Mouse (Mus musculus) liver, adult 2 months (tissue): ENCODE measurements at regions not wholly inside any gene's neighbourhood (a gene's known extent, or its start where the extent isn't known, plus 50 kb on each side); places are given as distances from the start of the nearest gene placed in this dataset.

Source experiments
- CTCF ChIP-seq: fragments of 200-500 bp; IDR thresholded peaks from 2 replicates; pipeline ENCODE4 v1.5.1; 2011; ENCODE audit warnings: low read depth, low read length, control low read depth
- POLR2A ChIP-seq: fragments of 200-500 bp; IDR thresholded peaks from 2 replicates; pipeline ENCODE4 v1.6.1; 2011; ENCODE audit warnings: low read length, control low read depth; ENCODE audit not compliant: insufficient read depth; ENCODE audit errors: extremely low read depth

- TF ChIP-seq CTCF, result no peak
- TF ChIP-seq POLR2A, result no peak
These were observed 263.9 kb downstream of the Kctd12 start for GRCm38 (mm10) chr14:102718558-102718957.
